Mouse (Mus musculus) myocyte (in vitro differentiated cells): Measurements from ENCODE around the gene Tll2.

Experiments used
- CEBPB ChIP-seq: IDR thresholded peaks from 2 replicates; pipeline ENCODE4 v1.6.1; 2011; ENCODE audit warnings: mild to moderate bottlenecking, moderate library complexity; ENCODE audit not compliant: poor library complexity, insufficient read depth, severe bottlenecking
- E2F4 ChIP-seq: IDR thresholded peaks from one replicate; pipeline ENCODE4 v1.6.1; 2011; ENCODE audit warnings: mild to moderate bottlenecking, control low read depth, moderate library complexity; ENCODE audit not compliant: insufficient read depth
- POLR2A ChIP-seq: IDR thresholded peaks from one replicate; pipeline ENCODE4 v1.6.1; 2011; ENCODE audit warnings: low read depth, mild to moderate bottlenecking, control low read depth, moderate library complexity; ENCODE audit not compliant: insufficient read length
- SRF ChIP-seq: IDR thresholded peaks from one replicate; pipeline ENCODE4 v1.6.1; 2011; ENCODE audit warnings: low read depth; ENCODE audit not compliant: control insufficient read depth, insufficient read length

DNA sequence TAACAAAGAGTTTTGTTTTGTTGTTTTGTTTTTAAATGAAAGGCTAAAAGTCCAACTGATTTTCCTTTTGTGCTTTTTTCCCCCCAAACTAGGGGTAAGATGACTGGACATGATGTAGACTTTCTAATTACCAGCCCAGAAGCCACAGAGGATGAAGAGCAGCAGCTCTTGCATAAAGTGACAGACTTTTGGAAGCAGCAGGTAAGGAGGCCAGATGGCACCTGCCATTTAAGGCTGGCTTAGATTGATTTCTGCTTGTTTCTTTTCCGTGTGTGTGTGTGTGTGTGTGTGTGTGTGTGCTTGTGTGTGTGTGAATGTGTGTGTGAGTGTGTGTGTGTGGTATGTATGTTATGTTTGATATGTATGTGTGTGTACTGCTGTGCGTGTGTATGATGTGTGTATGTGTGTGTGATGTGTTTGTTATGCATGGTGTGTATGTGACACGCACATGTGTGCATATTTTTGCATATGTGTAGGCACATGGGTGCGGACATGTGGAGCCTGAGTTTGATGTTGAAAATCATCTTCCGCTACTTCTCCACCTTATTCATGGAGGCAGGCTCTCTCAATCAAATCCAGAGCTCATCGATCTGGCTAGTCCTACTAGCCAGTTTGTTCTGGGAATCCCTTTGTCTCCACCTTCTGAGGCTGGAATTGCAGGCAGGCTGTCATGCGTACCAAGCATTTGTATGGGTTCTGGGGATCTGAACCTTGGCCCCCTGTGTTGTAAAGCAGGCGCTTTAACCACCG is 159.0 kb downstream of the Tll2 start:
- no peak for TF ChIP-seq E2F4
- no peak for TF ChIP-seq CEBPB
- TF ChIP-seq SRF: no peak
- TF ChIP-seq POLR2A: no peak
